Mouse (Mus musculus) neural tube, embryonic 14.5 days (tissue): ENCODE data around the gene Apbb2. TPM values are rescaled to one million over a fixed set of nuclear protein-coding genes. Genes with fewer than 3 reads are reported as not detected.

ENCODE experiments used
- ATAC-seq: fragments of 200-750 bp; cut with Nextera tagmentation; 2 replicates; pipeline ENCODE4 v1.8.0; 2017; ENCODE audit warnings: low read depth, mild to moderate bottlenecking, moderate TSS enrichment, moderate library complexity
- H3K27ac ChIP-seq: fragments of 300-500 bp; sonication (generic); 2 replicates; pipeline ENCODE4 v1.5.1; 2014; ENCODE audit warnings: low read depth, mild to moderate bottlenecking, control low read depth, low read length, moderate library complexity, mixed read lengths
- H3K27me3 ChIP-seq: fragments of 300-500 bp; sonication (generic); 2 replicates; pipeline ENCODE4 v1.6.1; 2014; ENCODE audit warnings: low read length; ENCODE audit not compliant: control insufficient read depth, insufficient read depth
- H3K36me3 ChIP-seq: fragments of 300-500 bp; sonication (generic); 2 replicates; pipeline ENCODE4 v1.6.1; 2014; ENCODE audit warnings: low read length, mixed read lengths; ENCODE audit not compliant: control insufficient read depth, insufficient read depth
- H3K4me1 ChIP-seq: fragments of 300-500 bp; sonication (generic); 2 replicates; pipeline ENCODE4 v1.6.1; 2014; ENCODE audit warnings: low read length; ENCODE audit not compliant: control insufficient read depth, insufficient read depth
- H3K4me2 ChIP-seq: fragments of 300-500 bp; sonication (generic); 2 replicates; pipeline ENCODE4 v1.6.1; 2014; ENCODE audit warnings: mild to moderate bottlenecking, low read depth, low read length, control low read depth
- H3K4me3 ChIP-seq: fragments of 300-500 bp; sonication (generic); 2 replicates; pipeline ENCODE4 v1.5.1; 2014; ENCODE audit warnings: low read depth, low read length, control low read depth, mixed read lengths
- H3K9ac ChIP-seq: fragments of 300-500 bp; sonication (generic); replicated peaks from 2 replicates; pipeline ENCODE4 v1.6.1; 2014; ENCODE audit warnings: low read depth, mild to moderate bottlenecking, control low read depth, low read length, mixed read lengths
- H3K9me3 ChIP-seq: fragments of 300-500 bp; sonication (generic); 2 replicates; pipeline ENCODE4 v1.6.1; 2016; ENCODE audit warnings: low read length; ENCODE audit not compliant: control insufficient read depth
- WGBS: fragments of 180-500 bp; shearing (Covaris S2); extraction: QIAGEN DNeasy Blood & Tissue Kit; methylation state at CpG from one replicate; pipeline ENCODE4 v1.1.7; 2014; 5-methylcytosine and 5-hydroxymethylcytosine counted together
- polyA plus RNA-seq: library from polyadenylated mRNA; unstranded; fragments of >200 nt; fragmentation: Nextera tagmentation; extraction: Ambion mirVana; gene quantifications from 2 replicates; pipeline ENCODE4 v1.2.1, GENCODE M21; 2014

Gene Apbb2
- polyA plus RNA-seq, 1 experiment from 2014 or later: 132 TPM

- H3K27ac ChIP-seq: no peak overlapping the region
- H3K9ac ChIP-seq: no peak overlapping the region
- no peak overlapping the region for H3K4me3 ChIP-seq
- WGBS: 68% methylated on average over 9 of the region's 9 CpGs
- no peak overlapping the region for H3K4me2 ChIP-seq
- H3K9me3 ChIP-seq: no peaks in the 10 kb centered on the region
- no peak for ATAC-seq
- H3K36me3 ChIP-seq: 0 out of 2 replicates have a peak, but pooled peaks cover 11% of the 10 kb centered on the region
- no peaks in the 10 kb centered on the region for H3K4me1 ChIP-seq
- no peaks in the 10 kb centered on the region for H3K27me3 ChIP-seq
Observed at GRCm38 (mm10) chr5:66310328-66310727, 308.3 kb downstream of the Apbb2 start.

GRCm38 (mm10) chr5:66305511-66305910 lies 313.1 kb downstream of the Apbb2 start:
- Histone ChIP-seq H3K9ac (no peak overlapping the region), H3K27ac (no peak overlapping the region), H3K4me3 (no peak overlapping the region), H3K4me2 (no peak overlapping the region), H3K9me3 (no peaks in the 10 kb centered on the region), H3K27me3 (no peaks in the 10 kb centered on the region), H3K4me1 (peaks cover 3% of the 10 kb centered on the region; the same call in 1 of the 2 replicates), H3K36me3 (0 out of 2 replicates have a peak, but pooled peaks cover 17% of the 10 kb centered on the region)
- 72% methylated on average over 8 of the region's 8 CpGs for WGBS
- ATAC-seq: no peak

GRCm38 (mm10) chr5:66304300-66305067 lies 314.1 kb downstream of the Apbb2 start:
- H3K9ac ChIP-seq: no peak overlapping the region
- no peaks in the 10 kb centered on the region for H3K27me3 ChIP-seq
- no peak overlapping the region for H3K4me2 ChIP-seq
- 0 out of 2 replicates have a peak overlapping the region, but pooled peaks have one; percentile 17 for H3K27ac ChIP-seq
- no peaks in the 10 kb centered on the region for H3K9me3 ChIP-seq
- ATAC-seq: peak; percentile 49; the same call in 1 of the 2 replicates
- 56% methylated on average over 11 of the region's 11 CpGs for WGBS
- peaks cover 3% of the 10 kb centered on the region; the same call in 1 of the 2 replicates for H3K4me1 ChIP-seq
- H3K36me3 ChIP-seq: 0 out of 2 replicates have a peak, but pooled peaks cover 11% of the 10 kb centered on the region
- no peak overlapping the region for H3K4me3 ChIP-seq

- WGBS: 88% methylated on average over 2 of the region's 2 CpGs
- no peak for ATAC-seq
Observed at GRCm38 (mm10) chr5:66302873-66303272, 315.7 kb downstream of the Apbb2 start.

GRCm38 (mm10) chr5:66302085-66302815 lies 316.3 kb downstream of the Apbb2 start:
- Histone ChIP-seq H3K27me3 (no peaks in the 10 kb centered on the region), H3K9me3 (no peaks in the 10 kb centered on the region), H3K4me2 (no peak overlapping the region), H3K4me1 (peaks cover 3% of the 10 kb centered on the region; the same call in 1 of the 2 replicates), H3K27ac (no peak overlapping the region), H3K36me3 (0 out of 2 replicates have a peak, but pooled peaks cover 6% of the 10 kb centered on the region), H3K9ac (no peak overlapping the region), H3K4me3 (no peak overlapping the region)
- no peak for ATAC-seq
- WGBS: 93% methylated on average over 21 of the region's 21 CpGs

More at GRCm38 (mm10) chr5:66302873-66303272, 315.7 kb downstream of the Apbb2 start:
- Histone ChIP-seq H3K4me2 (no peak overlapping the region), H3K9ac (no peak overlapping the region), H3K9me3 (no peaks in the 10 kb centered on the region), H3K36me3 (0 out of 2 replicates have a peak, but pooled peaks cover 6% of the 10 kb centered on the region), H3K4me1 (peaks cover 3% of the 10 kb centered on the region; the same call in 1 of the 2 replicates), H3K4me3 (no peak overlapping the region), H3K27ac (no peak overlapping the region), H3K27me3 (no peaks in the 10 kb centered on the region)

GRCm38 (mm10) chr5:66300576-66300975 lies 318.0 kb downstream of the Apbb2 start:
- Histone ChIP-seq H3K4me3 (no peak overlapping the region), H3K4me1 (peaks cover 3% of the 10 kb centered on the region; the same call in 1 of the 2 replicates), H3K27ac (no peak overlapping the region), H3K36me3 (0 out of 2 replicates have a peak, but pooled peaks cover 6% of the 10 kb centered on the region), H3K4me2 (no peak overlapping the region), H3K9me3 (no peaks in the 10 kb centered on the region), H3K9ac (no peak overlapping the region), H3K27me3 (no peaks in the 10 kb centered on the region)
- 87% methylated on average over 13 of the region's 13 CpGs for WGBS
- ATAC-seq: no peak

- Histone ChIP-seq H3K27me3 (no peaks in the 10 kb centered on the region), H3K9ac (no peak overlapping the region), H3K36me3 (0 out of 2 replicates have a peak, but pooled peaks cover 6% of the 10 kb centered on the region), H3K9me3 (no peaks in the 10 kb centered on the region), H3K4me2 (no peak overlapping the region), H3K4me1 (no peaks in the 10 kb centered on the region), H3K4me3 (no peak overlapping the region), H3K27ac (no peak overlapping the region)
- ATAC-seq: no peak
- WGBS: 94% methylated on average over 6 of the region's 6 CpGs
Observed at GRCm38 (mm10) chr5:66298856-66299255, 319.7 kb downstream of the Apbb2 start.

- Histone ChIP-seq H3K4me1 (no peaks in the 10 kb centered on the region), H3K9me3 (no peaks in the 10 kb centered on the region), H3K27ac (no peak overlapping the region), H3K27me3 (no peaks in the 10 kb centered on the region), H3K36me3 (no peaks in the 10 kb centered on the region), H3K4me2 (no peak overlapping the region), H3K9ac (no peak overlapping the region), H3K4me3 (no peak overlapping the region)
- ATAC-seq: no peak
- over 99% methylated on average over 5 of the region's 5 CpGs for WGBS
Observed at GRCm38 (mm10) chr5:66296116-66296515, 322.5 kb downstream of the Apbb2 start.

- no peak overlapping the region for H3K4me3 ChIP-seq
- no peak overlapping the region for H3K9ac ChIP-seq
- WGBS: 96% methylated on average over 4 of the region's 4 CpGs
- no peak for ATAC-seq
- no peaks in the 10 kb centered on the region for H3K36me3 ChIP-seq
- no peak overlapping the region for H3K27ac ChIP-seq
- H3K4me2 ChIP-seq: no peak overlapping the region
- no peaks in the 10 kb centered on the region for H3K9me3 ChIP-seq
- no peaks in the 10 kb centered on the region for H3K4me1 ChIP-seq
- no peaks in the 10 kb centered on the region for H3K27me3 ChIP-seq
Observed at GRCm38 (mm10) chr5:66294952-66295351, 323.6 kb downstream of the Apbb2 start.
